Mouse (Mus musculus) heart, postnatal 0 days (tissue): ENCODE measurements at regions not wholly inside any gene's neighbourhood (a gene's known extent, or its start where the extent isn't known, plus 50 kb on each side); places are given as distances from the start of the nearest gene placed in this dataset.

ENCODE experiments used
- CTCF ChIP-seq: IDR thresholded peaks from 2 replicates; pipeline ENCODE4 v1.5.1; 2016; ENCODE audit warnings: antibody characterized with exemption, control low read depth, low read depth
- EP300 ChIP-seq: IDR thresholded peaks from 2 replicates; pipeline ENCODE4 v1.6.1; 2016; ENCODE audit warnings: antibody characterized with exemption, low read depth

GRCm38 (mm10) chr15:51318760-51319159, 2565.9 kb upstream of the Gm7489 start:
- TF ChIP-seq EP300 (no peak), CTCF (no peak)
